In genomic region chr4:98984701-98985100, GRCm38 (mm10) we compare ENCODE assay signal across 27 mouse cellular contexts. TPM values are rescaled to one million over a fixed set of nuclear protein-coding genes. Genes with fewer than 3 reads are reported as not detected.
"Had no signal": no experiment of that assay in that cellular context is flagged by ENCODE, and none has a peak within 500 bp of the region (broad histone marks: within the 10 kb centered on the region; RNA-seq: fewer than 3 reads in every experiment).

No protein-coding gene starts in this region.

- H3K4me2 ChIP-seq: heart, embryonic 11.5 days; heart, embryonic 13.5 days; heart, embryonic 15.5 days; hindbrain, embryonic 12.5 days; hindbrain, embryonic 14.5 days; intestine, embryonic 15.5 days; limb, embryonic 12.5 days had no signal

- H3K9ac ChIP-seq: heart, embryonic 13.5 days; heart, embryonic 15.5 days; hindbrain, embryonic 12.5 days; hindbrain, embryonic 14.5 days; intestine, embryonic 15.5 days; limb, embryonic 12.5 days had no signal

- H3K4me1 ChIP-seq: heart, embryonic 13.5 days; heart, embryonic 15.5 days; hindbrain, embryonic 10.5 days; hindbrain, embryonic 12.5 days; intestine, embryonic 15.5 days; limb, embryonic 12.5 days had no signal

- ATAC-seq: hindbrain, embryonic 16.5 days; inflammation-experienced regulatory T-cells, adult 6 months; intestine, embryonic 15.5 days; intestine, postnatal 0 days had no signal

- H3K4me3 ChIP-seq: gastrocnemius, adult 2 months; heart, adult 2 months; heart, embryonic 13.5 days; heart, embryonic 15.5 days; hindbrain, embryonic 10.5 days; hindbrain, embryonic 12.5 days; intestine, embryonic 15.5 days; layer of hippocampus, adult 2 months; left cerebral cortex, adult 2 months; limb, embryonic 10.5 days; limb, embryonic 12.5 days had no signal

- DNase-seq: gastrocnemius, adult 2 months; gastrocnemius, postnatal 10 days; gastrocnemius, postnatal 25 days; heart, adult 2 months; heart, postnatal 4 days; kidney, adult 18-20 months; kidney, adult 8-10 months; kidney, postnatal 10 days; kidney, postnatal 25 days; kidney, postnatal 4 days; liver had no signal

- H3K27me3 ChIP-seq: heart, embryonic 13.5 days; heart, embryonic 15.5 days; hindbrain, embryonic 12.5 days; intestine, embryonic 15.5 days; limb, embryonic 12.5 days had no signal

- H3K9me3 ChIP-seq: heart, embryonic 13.5 days; heart, embryonic 15.5 days; hindbrain, embryonic 10.5 days; hindbrain, embryonic 12.5 days; intestine, embryonic 15.5 days; limb, embryonic 10.5 days; limb, embryonic 12.5 days had no signal

- H3K27ac ChIP-seq: gastrocnemius, adult 2 months; heart, adult 2 months; heart, embryonic 13.5 days; heart, embryonic 15.5 days; hindbrain, embryonic 10.5 days; hindbrain, embryonic 12.5 days; hindbrain, embryonic 14.5 days; intestine, embryonic 15.5 days; layer of hippocampus, adult 2 months; left cerebral cortex, adult 2 months; limb, embryonic 10.5 days; limb, embryonic 12.5 days had no signal

RNA-seq across cellular contexts. Expression of gene Angptl3, which starts 46.1 kb away (rescaled TPM):
- total RNA-seq: gastrocnemius, adult 2 months; gastrocnemius, postnatal 10 days; gastrocnemius, postnatal 25 days; layer of hippocampus, adult 2 months; layer of hippocampus, postnatal 10 days; left cerebral cortex, postnatal 14 days had no signal
- polyA plus RNA-seq: inflammation-experienced regulatory T-cells, adult 6 months had no signal
